Mouse (Mus musculus) G1E (cell line): ENCODE results near the gene Iars.

Experiments
- CTCF ChIP-seq: IDR thresholded peaks from 2 replicates; pipeline ENCODE4 v1.5.1; 2012; ENCODE audit warnings: low read depth, low read length, inconsistent platforms, mixed read lengths
- GATA1 ChIP-seq: IDR thresholded peaks from 2 replicates; pipeline ENCODE4 v1.6.1; 2012; ENCODE audit warnings: borderline replicate concordance, low read length, inconsistent platforms, mixed read lengths
- GATA2 ChIP-seq: IDR thresholded peaks from 2 replicates; pipeline ENCODE4 v1.6.1; 2012; ENCODE audit warnings: low read depth, low read length, inconsistent platforms, borderline replicate concordance
- POLR2AphosphoS5 ChIP-seq: IDR thresholded peaks from 2 replicates; pipeline ENCODE4 v1.6.1; 2012; ENCODE audit warnings: low read depth, low read length, inconsistent platforms; ENCODE audit not compliant: insufficient replicate concordance
- TAL1 ChIP-seq: conservative IDR thresholded peaks from 2 replicates; pipeline ENCODE4 v1.6.1; 2012; ENCODE audit warnings: low read depth, low read length, inconsistent platforms, mixed read lengths

DNA sequence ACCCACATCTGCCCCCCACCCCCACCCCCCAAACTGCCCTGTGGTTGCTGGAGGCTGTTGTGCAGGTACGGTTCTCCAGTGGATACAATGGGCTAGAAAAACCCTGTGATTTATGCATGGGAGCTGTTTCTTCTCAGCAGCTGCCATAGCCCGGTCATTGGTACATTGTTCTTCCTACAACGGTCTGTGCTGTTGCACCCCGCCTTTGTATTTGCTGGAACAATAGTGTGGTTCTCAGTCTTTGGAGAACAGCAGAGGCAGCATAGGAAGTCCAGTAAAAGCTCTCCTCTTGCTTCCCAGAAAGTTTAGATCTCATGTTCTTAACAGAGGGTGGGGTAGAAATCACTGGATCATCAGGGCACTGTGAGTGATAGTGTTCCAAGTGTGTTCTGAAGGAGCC is 2.4 kb downstream of the Iars start:
- TF ChIP-seq CTCF (no peak), POLR2AphosphoS5 (no peak), GATA2 (no peak), GATA1 (no peak), TAL1 (no peak)
